Mouse (Mus musculus) neural tube, embryonic 13.5 days (tissue): ENCODE measurements around the gene Tsc2. TPM values are rescaled to one million over a fixed set of nuclear protein-coding genes. Genes with fewer than 3 reads are reported as not detected.

Experiments
- ATAC-seq: fragments of 200-750 bp; cut with Nextera tagmentation; 2 replicates; pipeline ENCODE4 v1.8.0; 2017; ENCODE audit warnings: low read depth, mild to moderate bottlenecking, moderate TSS enrichment, moderate library complexity
- H3K27ac ChIP-seq: fragments of 300-500 bp; sonication (generic); replicated peaks from 2 replicates; pipeline ENCODE4 v1.5.1; 2015; ENCODE audit warnings: moderate library complexity, mild to moderate bottlenecking, inconsistent platforms
- H3K27me3 ChIP-seq: fragments of 300-500 bp; sonication (generic); 2 replicates; pipeline ENCODE4 v1.6.1; 2015; ENCODE audit warnings: mild to moderate bottlenecking, inconsistent platforms
- H3K36me3 ChIP-seq: fragments of 300-500 bp; sonication (generic); 2 replicates; pipeline ENCODE4 v1.6.1; 2015; ENCODE audit warnings: mild to moderate bottlenecking, inconsistent platforms
- H3K4me1 ChIP-seq: fragments of 300-500 bp; sonication (generic); replicated peaks from 2 replicates; pipeline ENCODE4 v1.6.1; 2015; ENCODE audit warnings: inconsistent platforms
- H3K4me2 ChIP-seq: fragments of 300-500 bp; sonication (generic); 2 replicates; pipeline ENCODE4 v1.6.1; 2015; ENCODE audit warnings: inconsistent platforms, mild to moderate bottlenecking, moderate library complexity
- H3K4me3 ChIP-seq: fragments of 300-500 bp; sonication (generic); 2 replicates; pipeline ENCODE4 v1.5.1; 2015; ENCODE audit warnings: mild to moderate bottlenecking, inconsistent platforms
- H3K9ac ChIP-seq: fragments of 300-500 bp; sonication (generic); 2 replicates; pipeline ENCODE4 v1.6.1; 2015; ENCODE audit warnings: moderate library complexity, mild to moderate bottlenecking, inconsistent platforms
- H3K9me3 ChIP-seq: fragments of 300-500 bp; sonication (generic); 2 replicates; pipeline ENCODE4 v1.6.1; 2016; ENCODE audit warnings: inconsistent platforms
- WGBS: fragments of 180-500 bp; shearing (Covaris S2); methylation state at CpG from one replicate; pipeline ENCODE4 v1.1.7; 2015; 5-methylcytosine and 5-hydroxymethylcytosine counted together
- polyA plus RNA-seq: library from polyadenylated mRNA; unstranded; fragments of >200 nt; fragmentation: Nextera tagmentation; extraction: Ambion mirVana; gene quantifications from 2 replicates; pipeline ENCODE4 v1.2.1, GENCODE M21; 2015

The Tsc2 gene
- polyA plus RNA-seq, 1 experiment from 2014 or later = 62.5 TPM

DNA sequence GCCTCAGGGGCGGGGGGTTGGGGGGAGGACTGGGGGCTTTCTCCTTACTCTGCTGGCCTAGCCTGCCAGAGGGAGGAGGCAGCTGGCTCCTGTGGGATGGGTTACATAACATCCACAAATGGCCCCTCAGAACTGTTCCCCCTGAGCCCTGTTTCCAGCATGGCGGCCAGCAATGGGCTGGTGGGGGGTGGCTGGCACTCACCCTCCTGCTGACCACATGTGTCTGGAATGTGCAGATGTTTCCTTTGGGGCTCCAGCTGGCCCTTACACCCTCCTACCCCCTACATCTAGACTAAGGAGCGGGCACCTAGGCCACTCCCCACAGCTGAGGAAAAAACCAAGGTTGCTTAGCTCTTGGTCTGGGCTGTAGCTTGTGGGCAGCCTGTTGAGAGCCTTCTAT lies 73.3 kb downstream of the Tsc2 start:
- H3K4me3 ChIP-seq = no peak overlapping the region
- H3K9ac ChIP-seq = peak overlapping the region; percentile 22; the same call in 1 of the 2 replicates
- 36% methylated on average over 3 of the region's 3 CpGs for WGBS
- peak; percentile 52 for ATAC-seq
- peak overlapping the region; percentile 89 for H3K27ac ChIP-seq
- H3K4me1 ChIP-seq = peaks cover 48% of the 10 kb centered on the region
- peak overlapping the region; percentile 7; the same call in 1 of the 2 replicates for H3K4me2 ChIP-seq
- no peaks in the 10 kb centered on the region for H3K9me3 ChIP-seq
- no peaks in the 10 kb centered on the region for H3K27me3 ChIP-seq
- H3K36me3 ChIP-seq = 0 out of 2 replicates have a peak, but pooled peaks cover 6% of the 10 kb centered on the region

DNA sequence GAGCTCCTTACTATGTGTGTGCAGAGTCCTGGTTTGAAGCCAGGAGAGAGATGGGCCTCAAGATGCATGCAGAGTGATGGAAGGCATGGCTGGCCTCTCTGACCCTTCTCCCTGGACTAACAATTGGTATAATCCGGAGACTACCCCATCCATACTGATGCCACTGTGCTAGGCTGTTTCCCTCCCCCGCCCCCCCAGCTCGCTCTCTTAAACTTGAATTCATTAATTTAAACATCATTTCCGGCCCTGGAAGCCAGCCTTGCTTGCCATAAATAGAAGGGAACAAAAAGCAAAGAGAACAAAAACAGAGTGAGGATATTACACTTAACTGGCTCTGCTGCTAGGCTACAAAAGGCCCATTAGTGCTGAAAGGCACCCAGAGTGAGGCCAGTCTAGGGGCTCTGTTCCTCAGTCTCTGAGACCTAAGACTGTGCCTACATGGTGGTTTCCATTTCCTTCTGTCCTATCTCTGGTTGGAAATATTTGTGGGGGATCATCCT lies 73.8 kb downstream of the Tsc2 start:
- H3K9ac ChIP-seq = peak overlapping the region; percentile 22; the same call in 1 of the 2 replicates

DNA sequence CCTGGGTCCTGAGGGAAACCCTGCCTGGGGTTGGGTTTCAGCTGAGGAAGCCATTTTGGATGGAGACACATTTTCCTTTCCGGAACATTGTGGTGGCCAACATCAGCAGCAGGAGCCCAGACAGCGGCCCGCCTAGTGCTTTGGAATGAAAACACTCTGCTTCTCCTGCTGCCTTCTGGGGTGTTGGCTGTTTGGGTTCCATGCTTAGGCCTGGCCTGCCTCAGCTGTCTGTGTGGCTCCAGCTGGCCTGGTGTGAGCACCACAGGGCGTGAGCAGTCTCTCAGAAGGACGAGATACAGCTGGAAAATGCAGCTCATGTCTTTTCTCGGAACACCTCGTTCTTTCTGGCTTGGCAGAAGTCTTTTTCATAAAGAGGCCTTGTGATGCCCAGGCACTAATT lies 75.3 kb downstream of the Tsc2 start:
- H3K4me3 ChIP-seq = no peak overlapping the region
- no peak overlapping the region for H3K4me2 ChIP-seq
- no peak overlapping the region for H3K27ac ChIP-seq
- ATAC-seq = no peak
- H3K9me3 ChIP-seq = no peaks in the 10 kb centered on the region
- no peaks in the 10 kb centered on the region for H3K27me3 ChIP-seq
- 0 out of 2 replicates have a peak, but pooled peaks cover 3% of the 10 kb centered on the region for H3K36me3 ChIP-seq
- no peak overlapping the region for H3K9ac ChIP-seq
- 93% methylated on average over 7 of the region's 7 CpGs for WGBS
- peaks cover 60% of the 10 kb centered on the region for H3K4me1 ChIP-seq

More for the DNA sequence above, 73.8 kb downstream of the Tsc2 start:
- no peak overlapping the region for H3K4me3 ChIP-seq
- H3K9me3 ChIP-seq = no peaks in the 10 kb centered on the region
- H3K27me3 ChIP-seq = no peaks in the 10 kb centered on the region
- H3K4me2 ChIP-seq = peak overlapping the region; percentile 7
- H3K27ac ChIP-seq = peak overlapping the region; percentile 89
- H3K4me1 ChIP-seq = peaks cover 48% of the 10 kb centered on the region
- ATAC-seq = peak; percentile 84
- WGBS = 7% methylated on average over 4 of the region's 4 CpGs
- H3K36me3 ChIP-seq = 0 out of 2 replicates have a peak, but pooled peaks cover 3% of the 10 kb centered on the region

DNA sequence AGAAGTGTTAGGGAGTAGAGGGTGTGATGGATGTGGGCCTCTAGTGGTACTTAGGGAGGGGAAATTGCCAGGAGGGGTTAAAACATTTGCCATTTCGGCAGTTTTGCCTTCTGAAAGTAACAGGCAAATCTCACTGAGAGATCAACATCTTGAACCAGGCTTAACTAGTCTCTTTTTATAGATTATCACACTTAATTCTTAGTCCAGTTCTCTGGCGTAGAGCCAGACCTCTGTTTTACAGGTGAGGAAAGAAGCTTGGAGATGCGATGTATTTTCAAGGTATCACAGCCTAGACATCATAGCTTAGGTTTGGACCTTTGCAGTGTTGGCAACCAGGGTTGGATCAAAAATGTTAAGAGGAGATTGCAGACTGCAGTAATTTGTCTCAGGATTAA lies 81.4 kb downstream of the Tsc2 start:
- ATAC-seq = no peak
- peak overlapping the region; percentile 92 for H3K4me2 ChIP-seq
- H3K4me3 ChIP-seq = peak overlapping the region; percentile 88
- WGBS = 45% methylated on average over 3 of the region's 3 CpGs
- H3K9me3 ChIP-seq = no peaks in the 10 kb centered on the region
- H3K27me3 ChIP-seq = peaks cover 12% of the 10 kb centered on the region
- H3K27ac ChIP-seq = peak overlapping the region; percentile 97
- H3K36me3 ChIP-seq = no peaks in the 10 kb centered on the region
- peaks cover 41% of the 10 kb centered on the region for H3K4me1 ChIP-seq
- H3K9ac ChIP-seq = peak overlapping the region; percentile 95

GRCm38 (mm10) chr17:24550416-24551049 lies 81.9 kb downstream of the Tsc2 start:
- ATAC-seq = peak; percentile 88
- under 1% methylated on average over 44 of the region's 44 CpGs for WGBS
- peaks cover 12% of the 10 kb centered on the region for H3K27me3 ChIP-seq
- H3K9me3 ChIP-seq = no peaks in the 10 kb centered on the region
- no peaks in the 10 kb centered on the region for H3K36me3 ChIP-seq
- peak overlapping the region; percentile 95 for H3K9ac ChIP-seq
- H3K4me1 ChIP-seq = peaks cover 38% of the 10 kb centered on the region
- H3K27ac ChIP-seq = peak overlapping the region; percentile 97
- H3K4me2 ChIP-seq = peak overlapping the region; percentile 92
- peak overlapping the region; percentile 88 for H3K4me3 ChIP-seq

DNA sequence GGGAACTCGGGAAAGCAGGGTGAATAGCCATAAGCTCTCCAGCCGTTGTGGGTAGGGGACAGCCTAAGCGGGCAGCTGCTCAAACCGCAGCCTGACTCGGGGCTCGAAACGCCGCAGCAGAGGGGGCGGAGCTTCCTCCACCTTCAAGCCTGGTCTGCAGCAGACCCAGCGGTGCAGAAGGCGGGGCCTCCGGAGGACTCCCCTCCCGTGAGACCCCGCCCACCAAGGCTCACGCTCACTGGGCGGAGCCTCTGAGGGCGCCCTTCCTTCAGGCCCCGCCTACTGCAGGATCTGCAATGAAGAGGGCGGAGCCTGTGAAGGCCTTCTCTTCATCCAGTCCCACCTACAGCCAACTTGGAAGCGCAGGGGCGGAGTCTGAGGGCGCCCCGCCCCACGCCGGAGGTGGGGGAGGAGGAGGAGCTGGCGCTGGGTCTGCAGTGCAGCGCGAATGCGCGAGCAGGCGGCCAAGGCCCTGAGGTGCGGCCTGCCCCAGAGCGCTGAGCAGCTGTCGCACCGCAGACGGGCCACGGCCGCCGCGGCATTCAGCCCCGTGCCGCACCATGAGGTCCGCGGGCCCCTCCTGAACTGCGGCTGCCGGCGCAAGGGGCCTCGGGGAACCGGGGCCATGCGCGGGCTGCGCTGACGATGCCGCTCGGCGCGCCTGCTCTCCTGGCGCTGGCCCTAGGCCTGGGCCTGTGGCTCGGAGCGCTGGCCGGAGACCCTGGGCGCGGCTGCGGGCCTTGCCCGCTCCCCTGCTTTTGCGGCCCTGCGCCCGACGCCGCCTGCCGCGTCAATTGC lies 82.6 kb downstream of the Tsc2 start, which contains the start of gene Pkd1:
TSS of gene Pkd1 (plus strand) at position 217 of the 798 bp plus-strand sequence.
- Histone ChIP-seq H3K4me3 (peak within 1 kb of the TSS; percentile 88), H3K9ac (peak within 1 kb of the TSS; percentile 95), H3K9me3 (no peaks in the 10 kb centered on the region), H3K36me3 (no peaks in the 10 kb centered on the region), H3K4me1 (peaks cover 38% of the 10 kb centered on the region), H3K27ac (peak within 1 kb of the TSS; percentile 97), H3K27me3 (peaks cover 14% of the 10 kb centered on the region), H3K4me2 (peak within 1 kb of the TSS; percentile 92)
- WGBS = under 1% methylated on average over 69 of the region's 72 CpGs
- ATAC-seq = peak; percentile 93

DNA sequence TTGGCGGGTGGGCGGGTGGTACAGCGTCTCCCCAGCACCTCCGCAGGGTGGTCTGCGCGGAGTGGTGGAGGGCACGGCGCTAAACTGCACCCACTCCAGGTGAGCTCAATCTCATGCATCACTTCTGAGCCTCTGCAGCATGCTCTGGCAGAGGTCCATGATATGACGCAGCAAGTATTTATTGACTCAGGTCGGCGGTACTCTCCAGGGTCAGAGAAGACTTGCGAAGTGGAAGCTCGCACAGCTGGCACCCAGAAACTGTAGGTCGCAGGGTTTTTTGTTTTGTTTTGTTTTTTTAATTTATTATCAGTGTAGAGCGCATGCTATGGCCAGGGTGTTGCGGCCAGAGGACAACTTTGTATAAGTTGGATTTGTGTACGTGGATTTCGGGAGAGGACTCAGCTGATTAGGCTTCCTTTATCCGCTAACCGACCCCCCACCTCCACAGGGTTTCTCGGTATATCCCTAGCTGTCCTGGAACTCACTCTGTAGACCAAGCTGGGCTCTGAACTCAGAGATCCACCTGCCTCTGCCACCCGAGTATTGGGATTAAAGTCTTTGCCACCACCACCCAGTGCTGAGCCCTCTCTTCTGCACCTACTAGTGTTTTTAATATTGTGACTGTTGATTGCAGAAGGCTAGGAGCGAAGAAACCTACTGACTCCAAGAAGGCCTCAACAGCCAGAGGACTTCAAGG lies 83.4 kb downstream of the Tsc2 start:
- H3K9me3 ChIP-seq = no peaks in the 10 kb centered on the region
- H3K4me3 ChIP-seq = peak overlapping the region; percentile 88
- H3K4me2 ChIP-seq = peak overlapping the region; percentile 92
- WGBS = 5% methylated on average over 23 of the region's 23 CpGs
- peaks cover 19% of the 10 kb centered on the region for H3K27me3 ChIP-seq
- H3K4me1 ChIP-seq = peaks cover 35% of the 10 kb centered on the region
- peak overlapping the region; percentile 63 for H3K27ac ChIP-seq
- peak overlapping the region; percentile 48 for H3K9ac ChIP-seq
- ATAC-seq = peak; percentile 28
- no peaks in the 10 kb centered on the region for H3K36me3 ChIP-seq

GRCm38 (mm10) chr17:24548435-24548834 lies 84.0 kb downstream of the Tsc2 start:
- no peak for ATAC-seq
- Histone ChIP-seq H3K4me3 (peak overlapping the region; percentile 88; the same call in 1 of the 2 replicates), H3K36me3 (no peaks in the 10 kb centered on the region), H3K4me1 (peaks cover 35% of the 10 kb centered on the region), H3K9ac (peak overlapping the region; percentile 48; the same call in 1 of the 2 replicates), H3K9me3 (no peaks in the 10 kb centered on the region), H3K27me3 (peaks cover 19% of the 10 kb centered on the region), H3K27ac (no peak overlapping the region), H3K4me2 (peak overlapping the region; percentile 92)
- 33% methylated on average over 9 of the region's 9 CpGs for WGBS

DNA sequence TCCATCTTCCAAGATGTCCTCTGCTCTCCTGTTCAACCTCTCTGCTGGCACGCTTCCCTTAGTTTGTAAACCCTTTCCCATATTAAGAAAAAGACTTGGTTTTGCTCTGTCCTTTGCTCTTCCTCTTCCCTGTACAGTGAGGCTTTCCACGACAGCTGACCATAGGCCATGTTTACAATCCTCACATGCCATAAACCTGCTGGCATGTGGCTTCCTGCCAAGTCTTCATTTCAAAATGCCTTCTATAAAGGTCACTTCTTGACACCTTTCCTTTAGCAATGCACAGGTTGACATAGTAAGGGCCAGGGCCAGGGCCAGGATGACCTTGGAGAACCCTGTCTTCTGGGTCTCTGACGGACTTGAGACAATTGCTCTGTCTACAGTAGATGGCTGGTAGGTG lies 86.2 kb downstream of the Tsc2 start:
- Histone ChIP-seq H3K9ac (no peak overlapping the region), H3K4me3 (no peak overlapping the region), H3K9me3 (no peaks in the 10 kb centered on the region), H3K27ac (no peak overlapping the region), H3K27me3 (peaks cover 19% of the 10 kb centered on the region), H3K36me3 (no peaks in the 10 kb centered on the region), H3K4me2 (no peak overlapping the region), H3K4me1 (peaks cover 15% of the 10 kb centered on the region)
- no peak for ATAC-seq
- WGBS = 77% methylated on average over 3 of the region's 3 CpGs
